Mouse (Mus musculus) embryo, embryonic 10 days (tissue): ENCODE results near the gene Fgfr2.

Experiments used
- DNase-seq: peaks from one replicate; pipeline ENCODE4 v3.0.0-alpha.2; 2015; ENCODE audit warnings: low spot score

Gene Fgfr2

DNA sequence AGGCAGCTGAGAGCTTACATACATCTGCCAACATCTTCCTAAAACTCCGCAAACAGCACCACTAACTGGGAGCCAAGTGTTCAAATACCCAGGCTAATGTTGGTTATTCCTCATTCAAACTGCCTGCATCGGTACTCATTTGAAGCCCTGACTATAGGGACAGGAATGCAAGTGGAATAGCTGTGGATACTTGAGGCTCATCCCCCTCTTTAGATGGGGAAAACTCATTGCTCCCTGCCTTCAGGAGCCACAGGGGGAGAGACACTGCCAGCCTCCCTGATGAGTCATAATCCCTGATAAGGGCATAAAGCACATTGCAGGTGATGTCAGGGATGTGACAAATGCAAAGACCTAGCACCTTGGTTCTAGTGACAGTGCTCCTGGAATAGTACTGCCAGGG lies 2814.0 kb downstream of the Fgfr2 start:
- no peak for DNase-seq

DNA sequence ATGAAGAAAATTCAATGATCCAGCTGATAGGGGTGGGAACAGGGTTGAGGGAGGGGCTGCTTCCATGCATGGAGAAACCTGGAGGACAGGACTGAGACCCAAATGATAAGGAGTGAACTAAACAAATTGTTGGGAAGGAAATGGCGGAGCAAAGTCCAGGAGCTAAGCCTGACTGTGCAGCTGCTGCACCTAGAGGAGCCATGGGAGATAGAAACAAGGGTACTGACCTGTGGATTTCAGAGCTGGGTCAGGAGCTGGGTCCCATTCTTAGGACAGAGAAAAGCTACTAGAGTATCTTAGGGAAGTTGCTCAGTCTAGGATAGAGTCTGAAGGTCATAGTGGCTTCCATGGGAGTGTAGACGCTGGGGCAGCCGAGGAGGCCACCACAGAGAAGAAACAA lies 2816.1 kb downstream of the Fgfr2 start:
- DNase-seq = no peak

DNA sequence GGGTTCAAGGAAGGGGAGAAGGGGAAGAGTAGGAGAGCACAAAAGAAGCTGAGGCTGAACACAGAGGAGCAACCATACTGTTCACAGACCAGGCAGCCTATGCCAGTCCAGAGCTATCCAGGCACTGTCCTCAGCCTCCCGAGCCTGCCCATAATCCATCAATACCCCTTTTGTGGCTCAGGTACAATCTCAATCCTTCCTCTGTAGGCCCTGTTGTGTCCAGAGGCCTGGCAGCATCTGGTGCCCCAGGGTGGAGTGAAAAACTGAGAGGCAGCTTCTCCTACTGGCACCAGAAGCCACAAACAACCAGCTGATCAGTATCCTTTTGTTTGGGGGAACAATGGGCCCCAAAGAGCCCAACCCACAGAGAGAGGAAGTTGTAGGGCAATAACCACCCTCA lies 2818.5 kb downstream of the Fgfr2 start:
- no peak for DNase-seq

DNA sequence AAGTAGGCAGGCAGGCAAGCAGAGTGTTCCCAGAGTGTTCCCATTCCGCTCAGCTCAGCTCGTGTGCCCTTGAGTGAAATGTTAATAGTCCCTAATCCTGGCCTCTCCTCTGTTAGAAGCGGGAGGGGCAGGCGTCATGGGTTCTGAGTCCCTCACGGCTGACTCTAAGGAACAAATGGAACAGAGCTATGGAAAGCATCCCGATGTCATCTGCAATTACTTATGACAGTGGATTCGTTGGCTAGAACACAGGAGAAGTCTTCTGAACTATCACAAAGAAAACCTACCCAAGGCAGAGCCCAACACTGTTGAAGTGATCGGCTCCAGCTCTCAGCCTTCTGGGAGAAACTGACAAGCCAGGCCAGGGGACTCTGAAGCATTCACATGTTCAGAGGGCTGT lies 2819.7 kb downstream of the Fgfr2 start:
- no peak for DNase-seq

DNA sequence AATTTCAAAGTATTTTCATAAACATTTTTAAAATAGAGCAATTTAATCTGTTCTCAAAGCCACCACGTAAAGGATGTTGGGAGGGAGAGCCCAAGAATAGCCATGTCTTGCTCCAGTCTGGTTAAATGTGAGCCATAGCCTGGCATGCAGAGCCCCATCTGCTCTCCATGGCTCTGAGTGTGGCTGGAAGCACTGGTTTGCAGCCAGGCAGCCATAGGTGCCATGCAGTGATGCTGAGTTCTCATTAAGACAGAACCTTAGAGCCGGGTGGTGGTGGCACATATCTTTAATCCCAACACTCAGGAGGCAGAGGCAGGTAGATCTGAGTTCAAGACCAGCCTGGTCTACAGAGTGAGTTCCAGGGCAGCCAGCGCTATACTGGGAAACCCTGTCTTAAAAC lies 2822.5 kb downstream of the Fgfr2 start:
- no peak for DNase-seq

DNA sequence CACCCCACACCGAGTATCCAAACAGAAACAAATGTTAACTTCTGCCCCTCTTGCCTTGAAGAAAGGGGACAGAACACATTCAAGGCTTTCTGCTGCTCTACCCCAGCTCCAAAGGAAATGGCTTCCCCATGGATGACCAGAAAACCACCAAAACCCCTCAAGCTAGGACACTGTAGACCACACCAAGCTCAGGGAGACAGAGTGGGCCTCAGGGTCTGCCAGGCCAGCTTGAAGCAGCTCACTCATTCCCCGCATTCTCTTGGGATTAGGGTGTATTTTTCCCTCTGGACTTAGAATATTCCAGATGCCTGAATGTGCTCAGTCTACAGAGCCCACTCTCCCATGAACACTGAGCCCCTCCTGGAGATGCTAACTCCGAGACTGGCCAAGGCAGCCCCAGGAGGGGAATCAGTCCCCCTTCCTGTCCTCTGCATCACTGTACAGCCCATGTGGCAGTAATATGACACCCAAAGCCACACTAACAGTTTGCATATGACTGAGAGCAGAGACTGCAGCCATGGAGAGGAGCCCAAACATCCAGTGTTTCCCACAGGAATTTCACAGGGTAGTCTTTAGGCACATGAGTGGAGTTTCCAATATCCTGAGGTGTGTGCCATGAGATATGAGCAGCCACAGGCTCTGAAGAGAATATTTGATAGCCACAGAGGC lies 2824.1 kb downstream of the Fgfr2 start:
- DNase-seq = peak; percentile 31

DNA sequence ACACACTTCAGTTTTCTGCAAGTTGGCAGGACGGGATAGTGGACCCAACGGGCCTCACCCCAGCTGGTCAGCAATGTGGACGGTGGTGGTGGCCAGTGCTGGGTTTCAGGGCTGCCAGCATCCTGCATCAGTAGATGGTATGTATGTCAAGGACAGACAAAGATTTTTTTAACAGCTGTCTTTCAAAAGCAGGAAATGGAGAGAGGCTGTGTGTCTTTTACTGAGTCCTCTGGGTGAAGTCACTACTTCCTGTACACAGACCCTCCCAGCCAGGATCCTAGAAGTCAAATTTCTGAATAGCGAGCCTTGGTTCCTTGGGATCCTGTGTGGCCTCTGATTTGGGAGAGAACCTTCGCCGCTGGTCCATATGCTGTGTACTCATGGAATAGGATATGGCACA lies 2832.0 kb downstream of the Fgfr2 start:
- no peak for DNase-seq

DNA sequence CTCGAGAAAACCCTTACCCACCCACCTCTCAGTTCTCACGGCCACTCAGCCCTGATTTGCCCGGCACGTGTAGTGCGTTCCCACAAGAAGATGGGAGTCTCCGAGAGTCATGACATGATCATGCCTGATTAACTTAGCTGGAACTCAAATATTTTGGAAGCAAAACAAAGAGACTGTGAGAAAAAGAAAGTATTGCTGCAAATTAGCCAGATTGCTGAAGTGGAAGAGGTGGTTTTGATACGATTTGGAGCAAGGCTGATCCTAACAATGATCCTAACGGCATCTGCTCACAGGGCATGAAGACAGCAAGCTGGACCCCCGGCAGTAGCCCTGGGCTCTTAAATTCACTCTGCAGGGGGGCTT lies 2833.7 kb downstream of the Fgfr2 start:
- DNase-seq = no peak

DNA sequence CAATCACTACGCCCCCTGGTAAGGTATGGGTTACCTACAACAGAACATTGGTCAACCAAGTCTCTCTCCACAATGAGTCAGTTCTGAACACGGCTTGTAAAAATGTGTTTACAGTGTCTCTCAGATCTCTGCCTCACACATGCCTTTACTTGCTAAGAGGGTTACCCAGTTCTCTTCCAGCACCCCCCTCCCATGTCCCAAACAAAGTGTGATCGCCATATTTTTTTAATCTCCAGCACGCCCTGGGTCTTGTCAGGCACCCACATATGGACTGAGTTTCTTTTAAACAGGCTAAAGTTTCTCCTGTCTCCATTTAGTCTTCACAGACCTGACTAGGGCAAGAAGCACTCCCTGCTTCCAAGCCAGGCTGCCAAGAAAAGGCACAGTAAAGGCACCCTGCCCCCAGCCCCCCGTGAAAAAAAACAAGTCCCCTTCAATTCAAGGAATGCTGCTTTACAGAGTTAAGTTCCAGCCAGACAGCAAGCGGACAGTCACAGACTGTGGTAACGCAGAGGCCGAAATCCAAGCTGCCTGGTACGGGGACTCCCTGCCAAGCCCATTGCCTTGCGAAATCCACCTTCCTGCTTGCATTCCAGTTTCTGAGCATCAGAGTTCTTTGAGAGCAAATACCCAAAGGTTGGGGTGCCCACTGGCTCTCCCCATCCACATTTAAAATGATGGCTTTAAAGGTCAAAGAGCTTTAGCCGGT lies 2834.3 kb downstream of the Fgfr2 start:
- no peak for DNase-seq

DNA sequence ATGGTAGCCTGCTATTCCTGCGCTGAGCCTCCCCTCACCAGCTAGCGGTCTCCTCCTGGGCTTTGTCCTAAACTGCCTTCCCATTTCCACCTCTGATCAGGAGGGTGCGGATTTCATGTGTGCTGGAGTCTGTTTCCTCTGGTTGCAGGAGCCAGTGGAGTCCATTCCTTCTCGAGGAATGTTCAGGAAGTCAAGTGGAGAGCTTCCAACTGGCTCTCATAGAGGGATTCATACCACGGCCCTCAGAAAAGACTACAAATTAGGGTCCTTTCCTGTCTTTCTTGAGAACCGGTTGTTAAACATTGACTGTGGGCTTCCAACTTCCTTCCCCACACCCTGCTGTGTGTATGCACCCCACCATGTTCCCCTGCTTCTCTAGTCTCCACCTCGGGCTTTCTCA lies 2834.9 kb downstream of the Fgfr2 start:
- DNase-seq = no peak

DNA sequence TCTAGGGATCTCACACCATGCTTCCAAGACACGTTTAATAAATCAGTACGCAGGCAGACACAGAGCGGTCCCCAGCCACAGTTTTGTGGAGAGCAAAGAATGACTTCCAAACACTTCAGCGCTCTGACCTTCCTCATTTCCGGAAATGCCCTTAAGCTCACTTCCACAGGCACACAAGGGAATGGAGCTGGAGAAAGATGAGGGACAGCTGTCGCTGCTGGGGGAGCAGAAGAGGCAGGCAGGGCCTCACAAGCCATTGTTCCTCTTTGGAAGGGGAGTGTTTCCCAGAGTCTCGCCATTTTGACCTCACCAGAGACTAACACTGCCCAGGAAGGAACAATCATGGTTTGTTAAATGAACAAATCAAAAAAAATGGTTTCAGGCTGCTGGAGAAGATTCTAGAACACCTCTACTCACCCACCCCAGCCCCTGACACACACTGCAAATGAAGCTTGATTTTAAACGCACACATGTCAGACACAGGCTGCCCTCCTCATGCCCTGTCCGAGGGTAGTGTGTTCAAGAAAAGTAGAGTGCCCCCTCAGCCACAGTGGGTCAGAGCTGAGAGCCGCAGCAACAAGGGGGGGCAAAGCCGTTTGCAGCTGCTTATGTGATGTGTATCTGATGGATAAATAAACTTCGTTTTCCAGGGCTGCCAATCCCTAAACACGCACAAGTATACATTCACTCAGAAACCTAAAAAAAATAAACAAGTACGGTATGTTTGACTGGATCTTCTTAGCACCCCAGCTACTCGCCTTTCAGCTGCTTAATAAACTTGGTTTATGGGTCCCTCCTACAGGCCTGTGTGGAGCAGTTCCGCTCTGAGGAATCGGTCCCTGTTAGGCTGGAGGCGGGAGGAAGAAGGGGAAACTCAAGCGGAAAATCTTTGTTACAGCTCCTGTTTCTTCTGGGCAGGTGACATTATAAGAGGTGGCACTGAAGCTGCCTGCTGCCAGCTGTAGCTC lies 2844.1 kb downstream of the Fgfr2 start:
- peak; percentile 40 for DNase-seq

DNA sequence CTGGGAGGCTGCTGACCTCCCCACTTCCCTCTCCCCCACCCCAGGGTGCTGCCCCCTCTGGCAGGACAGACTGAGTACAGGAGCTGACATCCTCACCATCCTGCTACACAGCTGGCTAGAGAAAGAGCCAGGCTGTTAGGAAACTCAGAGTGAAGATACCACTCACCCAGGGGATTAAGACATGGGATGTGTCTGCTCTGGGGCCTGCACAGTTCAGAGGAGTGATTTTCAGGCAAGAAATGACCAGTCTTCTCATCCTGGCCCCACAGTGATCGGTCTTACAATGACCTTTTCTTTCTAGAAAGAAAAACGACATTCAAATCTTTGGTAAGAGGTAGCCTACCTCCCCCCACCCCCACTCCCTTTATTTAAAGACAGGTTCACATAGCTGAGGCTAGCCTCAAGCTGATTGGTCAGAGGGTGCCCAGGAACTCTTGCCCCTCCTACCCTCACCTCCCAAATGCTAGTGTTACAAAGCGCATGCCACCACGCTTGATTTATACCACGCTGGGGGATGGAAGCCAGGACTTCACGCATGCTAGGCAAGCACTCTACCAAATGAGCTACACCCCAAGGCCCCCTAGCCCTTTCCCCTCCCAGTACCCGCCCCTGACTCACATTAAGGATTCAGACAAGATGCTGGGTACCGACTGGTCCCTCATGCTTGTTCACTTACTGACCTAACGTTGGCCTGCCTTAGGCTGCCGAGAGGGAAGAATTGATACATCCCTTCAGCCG lies 2845.0 kb downstream of the Fgfr2 start:
- DNase-seq = peak; percentile 72

DNA sequence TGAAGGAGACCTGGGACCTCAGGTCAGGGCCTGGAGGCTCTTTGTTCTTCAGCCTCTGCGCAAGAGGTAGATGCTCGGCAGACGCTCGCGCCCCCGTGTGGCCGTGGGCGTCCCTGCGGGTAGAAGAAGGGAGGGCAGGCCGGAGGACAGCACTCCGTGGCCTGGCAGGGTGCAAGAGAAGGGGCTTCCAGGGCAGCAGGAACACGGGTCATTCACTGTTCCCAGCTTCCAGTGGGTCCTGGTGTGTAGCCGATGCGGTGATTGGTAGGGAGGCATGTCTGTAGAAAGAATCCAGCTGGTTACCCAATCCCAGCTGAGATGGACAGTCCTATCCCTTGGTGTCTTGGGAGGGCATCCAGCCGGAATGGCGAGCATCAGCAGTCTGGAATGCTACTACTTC lies 2849.9 kb downstream of the Fgfr2 start:
- peak; percentile 86 for DNase-seq

DNA sequence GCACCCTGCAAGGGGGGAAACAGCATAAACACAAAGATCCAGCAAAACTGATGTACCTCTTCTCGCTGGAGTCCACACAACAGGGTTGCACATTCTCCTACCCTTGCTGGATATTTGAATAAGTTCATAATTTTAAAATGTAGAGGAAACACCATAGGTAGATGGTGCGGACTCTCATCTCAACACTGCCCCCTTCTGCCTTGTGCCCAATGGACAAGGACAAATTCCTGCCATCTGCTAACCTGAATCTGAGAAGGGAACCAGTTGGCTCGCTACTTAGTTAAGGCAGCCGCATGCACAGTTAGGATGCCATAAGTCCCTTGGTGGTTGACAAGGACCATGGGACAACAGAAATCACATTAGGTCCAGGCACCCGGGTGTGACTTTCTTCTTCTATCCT lies 2852.3 kb downstream of the Fgfr2 start:
- peak; percentile 50 for DNase-seq

DNA sequence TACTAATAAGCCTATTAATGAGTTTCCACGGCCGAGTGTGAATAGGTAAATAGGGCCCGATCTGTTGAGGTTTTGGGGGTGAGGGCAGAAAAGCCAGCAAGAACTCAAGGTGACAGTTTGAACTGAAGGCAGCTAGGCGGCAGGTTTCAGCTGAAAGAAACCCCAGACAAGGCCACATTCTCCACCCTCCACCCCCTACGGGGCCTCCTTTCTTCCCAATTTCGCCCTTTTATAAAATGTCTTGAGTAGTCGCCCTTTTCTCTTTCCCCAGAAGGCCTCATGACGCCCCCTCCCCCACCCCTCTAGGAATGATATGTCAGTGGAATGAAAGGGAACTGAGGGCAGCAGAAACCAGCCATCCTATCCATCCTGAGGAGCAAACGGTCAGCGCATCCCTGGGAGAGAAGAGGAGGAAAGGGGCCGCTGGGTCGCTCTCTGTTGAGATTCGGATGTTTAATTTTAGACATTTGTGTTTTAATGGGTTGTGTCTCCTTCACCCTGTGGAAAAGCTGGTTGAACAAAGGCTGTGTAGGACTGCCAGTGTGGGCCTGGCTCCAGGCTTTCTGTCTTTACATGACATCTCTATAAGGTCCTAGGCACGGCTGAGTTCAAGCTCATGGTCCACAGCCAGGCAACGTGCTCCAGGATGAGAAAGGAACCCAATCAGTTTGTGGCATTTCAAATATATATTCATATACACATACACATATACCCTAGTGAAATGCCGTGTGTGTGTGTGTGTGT lies 2853.9 kb downstream of the Fgfr2 start:
- DNase-seq = peak; percentile 60

DNA sequence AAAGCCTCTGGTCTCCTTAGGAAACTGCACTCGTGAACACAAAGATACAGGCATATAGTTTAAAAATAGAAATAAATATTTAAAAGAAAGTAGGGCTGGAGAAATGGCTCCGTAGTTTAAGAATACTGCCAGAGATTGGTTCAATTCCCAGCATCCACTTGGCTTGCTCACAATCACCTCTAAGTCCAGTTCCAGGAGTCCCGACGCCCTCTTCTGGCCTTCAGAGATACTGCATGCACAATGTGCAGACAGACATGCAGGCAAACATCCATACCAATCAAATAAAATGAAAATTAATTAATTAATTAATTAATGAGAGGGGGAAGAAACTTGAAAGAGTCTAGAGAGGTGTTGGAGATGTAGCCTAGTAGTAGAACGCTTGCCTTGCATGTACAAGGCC lies 2856.1 kb downstream of the Fgfr2 start:
- DNase-seq = peak; percentile 72

DNA sequence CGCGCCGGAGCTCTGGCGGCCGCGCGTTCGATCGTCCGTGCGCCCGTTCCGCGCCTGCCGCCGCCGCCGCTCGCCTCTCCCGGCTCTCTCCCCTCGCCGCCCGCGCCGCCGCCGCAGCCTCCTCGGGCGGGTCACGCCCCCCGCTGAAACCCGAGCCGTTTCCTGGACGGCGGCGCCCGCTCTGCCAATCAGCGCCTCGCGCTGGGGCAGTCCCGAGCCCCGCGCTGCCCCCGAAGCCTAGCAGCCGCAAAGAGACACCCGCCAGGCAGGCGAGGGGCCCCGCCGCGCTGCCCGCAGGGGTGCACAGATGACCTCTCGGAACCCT lies 2857.0 kb downstream of the Fgfr2 start:
- peak; percentile 93 for DNase-seq

DNA sequence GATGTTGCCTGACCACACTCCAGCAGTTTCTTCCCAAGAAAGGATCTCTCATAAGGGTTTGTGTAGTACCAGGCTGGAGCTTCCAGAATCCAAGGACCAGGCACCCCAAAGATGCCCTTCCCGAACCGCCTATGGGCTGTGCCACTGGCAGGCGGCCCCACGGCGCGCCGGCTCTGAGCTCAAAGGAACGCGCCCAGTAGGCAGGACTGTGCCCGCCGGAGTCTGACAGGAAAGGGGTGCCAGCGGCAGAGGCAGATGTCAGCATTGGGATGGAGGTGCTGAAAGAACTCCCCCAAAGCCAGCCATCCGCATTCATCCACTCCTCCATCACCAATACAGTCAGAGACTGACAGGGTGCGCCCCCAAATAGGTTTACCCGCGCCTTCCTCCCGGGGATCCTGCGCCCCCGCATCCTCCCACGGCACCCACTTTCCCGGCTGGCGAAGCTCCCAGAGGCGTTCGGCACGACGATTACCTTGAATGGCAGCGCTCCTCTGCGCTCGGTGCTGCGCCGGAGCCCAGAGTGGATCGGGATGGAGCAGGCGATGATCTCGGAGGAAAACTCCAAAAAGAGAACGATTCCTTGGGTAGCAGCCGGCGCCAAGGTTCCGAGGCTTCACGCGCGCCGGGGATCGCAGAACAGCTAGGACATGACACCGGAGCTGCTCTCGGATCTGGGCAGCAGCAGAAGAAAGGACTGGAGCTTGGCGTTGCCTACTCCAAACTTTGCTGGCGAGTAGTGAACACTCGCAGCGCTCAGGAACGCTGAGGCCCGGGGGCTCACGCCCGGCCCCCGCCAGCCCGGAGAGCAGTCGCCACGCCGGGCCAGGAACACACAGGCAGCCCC lies 2857.6 kb downstream of the Fgfr2 start:
- DNase-seq = peak; percentile 62

DNA sequence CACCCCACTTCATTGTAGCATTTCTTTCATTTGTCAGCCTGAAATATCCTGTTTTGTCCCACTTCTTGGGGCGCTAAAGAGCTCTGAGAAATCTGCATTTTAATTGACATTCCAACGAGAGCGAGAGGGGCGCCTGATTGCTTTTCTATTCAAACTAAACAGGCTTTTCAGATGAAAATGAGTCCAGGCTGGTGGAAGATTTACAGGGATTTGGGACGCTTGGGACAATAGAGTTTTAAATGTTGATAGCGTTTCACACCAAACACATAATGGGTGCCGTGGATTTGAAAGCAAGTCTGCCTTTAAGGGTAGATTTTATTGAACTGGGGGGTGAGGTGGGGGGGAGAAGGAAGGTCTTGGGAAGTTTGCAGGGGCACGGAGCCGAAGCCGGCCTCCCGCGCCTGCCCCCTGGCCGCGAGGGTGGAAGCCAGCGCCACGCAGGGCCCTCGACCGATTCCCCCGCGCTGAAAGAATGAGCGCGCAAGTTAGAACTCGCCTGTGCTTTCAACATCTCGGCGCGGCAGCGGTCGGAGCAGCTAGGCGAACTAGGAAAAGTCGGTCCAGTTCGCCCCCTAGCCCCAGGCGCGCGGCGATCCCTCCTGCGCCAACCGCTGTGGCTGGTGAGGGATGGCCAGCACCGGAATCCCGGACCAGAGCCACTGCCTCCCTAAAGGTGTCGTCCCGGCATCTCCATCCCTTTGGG lies 2858.4 kb downstream of the Fgfr2 start:
- peak; percentile 87 for DNase-seq

DNA sequence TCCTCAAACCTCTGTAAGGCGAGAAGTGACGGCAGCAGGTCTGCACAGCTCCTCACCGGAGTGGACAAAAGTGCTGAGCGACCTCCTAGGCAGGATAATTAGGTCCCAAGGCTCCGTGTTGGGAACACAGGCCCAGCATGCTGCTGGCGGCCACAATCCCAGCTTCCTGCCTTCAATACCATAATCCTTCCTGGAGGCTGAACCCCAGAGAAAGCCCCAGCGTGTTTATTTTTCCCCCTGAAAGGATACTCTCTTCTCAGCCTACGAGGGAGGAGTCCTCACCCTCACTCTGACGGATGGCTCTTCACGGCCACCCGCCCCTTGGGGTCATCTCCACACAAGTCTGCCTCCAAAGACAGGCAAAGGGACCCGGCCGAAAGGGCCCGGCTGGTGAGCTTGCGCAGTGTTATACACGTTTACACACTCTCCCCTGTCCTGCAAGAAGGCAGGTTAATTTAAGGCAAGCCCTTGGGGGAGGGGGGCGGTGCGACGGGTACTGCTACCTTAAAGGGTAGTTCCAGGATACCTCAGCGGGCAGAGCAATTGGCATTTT lies 2859.3 kb downstream of the Fgfr2 start:
- DNase-seq = peak; percentile 69
